Mouse (Mus musculus) brain, embryonic 14.5 days (tissue): Measurements from ENCODE around the gene Foxk2.

Experiments used
- CTCF ChIP-seq: fragments of 200-500 bp; IDR thresholded peaks from 2 replicates; pipeline ENCODE4 v1.5.1; 2012; ENCODE audit warnings: inconsistent platforms, mild to moderate bottlenecking, moderate library complexity, borderline replicate concordance; ENCODE audit not compliant: insufficient read depth, insufficient read length; ENCODE audit errors: extremely low read depth
- POLR2A ChIP-seq: fragments of 200-500 bp; IDR thresholded peaks from 2 replicates; pipeline ENCODE4 v1.6.1; 2012; ENCODE audit warnings: mild to moderate bottlenecking, inconsistent platforms, borderline replicate concordance; ENCODE audit not compliant: poor library complexity, insufficient read depth, insufficient read length, severe bottlenecking; ENCODE audit errors: extremely low read depth

- TF ChIP-seq CTCF (no peak), POLR2A (no peak)
These were observed 28.0 kb upstream of the Foxk2 start for GRCm38 (mm10) chr11:121231628-121232291.
